Mouse (Mus musculus) embryonic facial prominence, embryonic 14.5 days (tissue): ENCODE data around the gene Gpr62. TPM values are rescaled to one million over a fixed set of nuclear protein-coding genes. Genes with fewer than 3 reads are reported as not detected.

ENCODE experiments used
- ATAC-seq: fragments of 200-750 bp; cut with Nextera tagmentation; 2 replicates; pipeline ENCODE4 v1.8.0; 2017; ENCODE audit warnings: low read depth, moderate number of reproducible peaks, moderate TSS enrichment
- DNase-seq: peaks from one replicate; pipeline ENCODE4 v3.0.0-alpha.2; 2015; ENCODE audit warnings: low spot score
- H3K27ac ChIP-seq: fragments of 300-500 bp; sonication (generic); replicated peaks from 2 replicates; pipeline ENCODE4 v1.5.1; 2014; ENCODE audit warnings: low read depth, mild to moderate bottlenecking, low read length, moderate library complexity
- H3K27me3 ChIP-seq: fragments of 300-500 bp; sonication (generic); replicated peaks from 2 replicates; pipeline ENCODE4 v1.6.1; 2014; ENCODE audit warnings: low read length; ENCODE audit not compliant: control insufficient read depth, insufficient read depth
- H3K36me3 ChIP-seq: fragments of 300-500 bp; sonication (generic); 2 replicates; pipeline ENCODE4 v1.6.1; 2014; ENCODE audit warnings: low read length, mixed read lengths; ENCODE audit not compliant: control insufficient read depth, insufficient read depth
- H3K4me1 ChIP-seq: fragments of 300-500 bp; sonication (generic); 2 replicates; pipeline ENCODE4 v1.6.1; 2014; ENCODE audit warnings: antibody characterized with exemption, low read length; ENCODE audit not compliant: control insufficient read depth, insufficient read depth
- H3K4me2 ChIP-seq: fragments of 300-500 bp; sonication (generic); 2 replicates; pipeline ENCODE4 v1.6.1; 2014; ENCODE audit warnings: low read depth, mild to moderate bottlenecking, low read length, moderate library complexity, mixed read lengths
- H3K4me3 ChIP-seq: fragments of 300-500 bp; sonication (generic); 2 replicates; pipeline ENCODE4 v1.5.1; 2014; ENCODE audit warnings: low read depth, mild to moderate bottlenecking, low read length
- H3K9ac ChIP-seq: fragments of 300-500 bp; sonication (generic); 2 replicates; pipeline ENCODE4 v1.6.1; 2014; ENCODE audit warnings: low read depth, mild to moderate bottlenecking, low read length, moderate library complexity, mixed read lengths
- H3K9me3 ChIP-seq: fragments of 300-500 bp; sonication (generic); 2 replicates; pipeline ENCODE4 v1.6.1; 2016; ENCODE audit warnings: low read length; ENCODE audit not compliant: control insufficient read depth
- WGBS: fragments of 180-500 bp; shearing (Covaris S2); extraction: QIAGEN DNeasy Blood & Tissue Kit; methylation state at CpG from one replicate; pipeline ENCODE4 v1.1.7; 2014; 5-methylcytosine and 5-hydroxymethylcytosine counted together
- polyA plus RNA-seq: library from polyadenylated mRNA; unstranded; fragments of >200 nt; fragmentation: Nextera tagmentation; extraction: Ambion mirVana; gene quantifications from 2 replicates; pipeline ENCODE4 v1.2.1, GENCODE M21; 2014

The Gpr62 gene
- polyA plus RNA-seq, 1 experiment from 2014 or later, result 0.36 TPM

- no peaks in the 10 kb centered on the region for H3K9me3 ChIP-seq
- no peaks in the 10 kb centered on the region for H3K27me3 ChIP-seq
- ATAC-seq, result no peak
- peaks cover 5% of the 10 kb centered on the region; the same call in 1 of the 2 replicates for H3K4me1 ChIP-seq
- no peak overlapping the region for H3K4me2 ChIP-seq
- no peak overlapping the region for H3K9ac ChIP-seq
- no peaks in the 10 kb centered on the region for H3K36me3 ChIP-seq
- DNase-seq, result no peak
- H3K27ac ChIP-seq, result peak overlapping the region; percentile 34; the same call in 1 of the 2 replicates
- H3K4me3 ChIP-seq, result no peak overlapping the region
- WGBS, result 58% methylated on average over 4 of the region's 4 CpGs
These were observed 6.6 kb upstream of the Gpr62 start for GRCm38 (mm10) chr9:106472321-106472720.

DNA sequence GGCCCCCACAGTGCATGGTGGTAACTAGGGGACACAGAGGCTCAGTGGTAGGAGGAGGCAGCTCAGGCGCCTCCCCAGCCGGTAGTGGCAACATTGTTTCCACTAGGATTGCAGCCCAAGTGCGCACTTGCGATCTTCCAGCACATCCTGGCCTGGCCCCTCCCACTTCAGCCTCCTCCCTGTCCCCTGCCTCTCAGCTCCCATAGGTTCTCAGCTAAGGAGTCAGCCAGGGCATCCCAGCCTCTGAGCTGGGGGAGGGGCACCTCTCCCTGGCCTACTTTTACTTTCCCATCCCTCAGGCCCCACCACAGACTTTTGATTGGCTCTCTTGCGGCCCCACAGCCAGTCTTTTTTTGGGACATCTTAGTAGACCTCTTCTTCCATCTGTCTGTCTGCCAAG, 6.2 kb upstream of the Gpr62 start:
- DNase-seq, result peak; percentile 77
- Histone ChIP-seq H3K27ac (no peak overlapping the region), H3K27me3 (no peaks in the 10 kb centered on the region), H3K36me3 (no peaks in the 10 kb centered on the region), H3K9me3 (no peaks in the 10 kb centered on the region), H3K4me2 (peak overlapping the region; percentile 9; the same call in 1 of the 2 replicates), H3K4me3 (no peak overlapping the region), H3K9ac (no peak overlapping the region), H3K4me1 (peaks cover 5% of the 10 kb centered on the region; the same call in 1 of the 2 replicates)
- peak; percentile 16; the same call in 1 of the 2 replicates for ATAC-seq
- 10% methylated on average over 5 of the region's 5 CpGs for WGBS

GRCm38 (mm10) chr9:106470991-106471750, 5.4 kb upstream of the Gpr62 start:
- Histone ChIP-seq H3K4me3 (no peak overlapping the region), H3K4me1 (peaks cover 5% of the 10 kb centered on the region; the same call in 1 of the 2 replicates), H3K36me3 (no peaks in the 10 kb centered on the region), H3K27me3 (no peaks in the 10 kb centered on the region), H3K9me3 (no peaks in the 10 kb centered on the region), H3K9ac (no peak overlapping the region), H3K4me2 (peak overlapping the region; percentile 9; the same call in 1 of the 2 replicates), H3K27ac (no peak overlapping the region)
- no peak for DNase-seq
- ATAC-seq, result no peak
- WGBS, result 63% methylated on average over 14 of the region's 14 CpGs

DNA sequence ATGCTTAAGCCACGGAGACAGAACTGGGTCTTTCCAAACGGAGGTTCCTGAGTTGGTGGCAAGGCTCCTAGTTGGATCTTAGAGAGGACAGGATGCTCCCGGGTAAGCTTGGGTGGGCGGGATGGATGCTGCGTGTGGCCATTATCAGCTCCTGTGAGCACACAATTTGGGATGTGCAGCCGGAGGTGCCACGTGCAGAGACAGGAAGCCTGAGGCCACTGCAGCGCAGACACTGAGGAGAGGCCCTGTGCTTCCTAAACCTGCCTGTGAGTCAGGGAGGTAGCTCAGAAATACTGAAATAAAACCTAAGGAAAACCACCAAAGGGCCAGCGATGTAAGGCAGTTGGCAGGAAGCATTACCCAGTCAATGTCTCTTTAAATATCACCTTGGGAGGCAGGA, 4.0 kb upstream of the Gpr62 start:
- no peaks in the 10 kb centered on the region for H3K27me3 ChIP-seq
- no peaks in the 10 kb centered on the region for H3K9me3 ChIP-seq
- H3K4me1 ChIP-seq, result peaks cover 6% of the 10 kb centered on the region
- ATAC-seq (no peak), DNase-seq (no peak)
- no peak overlapping the region for H3K9ac ChIP-seq
- no peak overlapping the region for H3K4me3 ChIP-seq
- 61% methylated on average over 9 of the region's 9 CpGs for WGBS
- H3K4me2 ChIP-seq, result no peak overlapping the region
- H3K36me3 ChIP-seq, result no peaks in the 10 kb centered on the region
- H3K27ac ChIP-seq, result no peak overlapping the region

DNA sequence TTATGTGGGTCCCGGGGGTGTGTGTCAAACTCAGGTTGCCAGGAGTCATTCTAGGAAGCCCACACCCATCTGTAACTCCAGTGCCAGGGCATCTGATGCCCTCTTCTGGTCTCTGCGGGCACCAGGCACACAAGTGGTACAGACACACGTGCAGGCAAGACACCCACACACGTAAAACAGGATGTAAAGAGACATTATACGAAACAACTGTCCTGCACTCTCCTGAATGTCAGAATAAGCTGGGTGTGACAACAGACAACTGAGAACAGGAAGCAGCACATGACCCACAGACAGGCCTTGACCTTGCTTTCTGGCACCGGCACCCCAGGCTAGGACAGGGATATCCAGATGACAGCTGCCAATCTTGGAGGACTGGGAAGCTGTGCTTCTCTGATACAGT, 3.6 kb upstream of the Gpr62 start:
- Histone ChIP-seq H3K4me1 (peaks cover 9% of the 10 kb centered on the region), H3K9ac (no peak overlapping the region), H3K27me3 (no peaks in the 10 kb centered on the region), H3K4me2 (no peak overlapping the region), H3K9me3 (no peaks in the 10 kb centered on the region), H3K36me3 (no peaks in the 10 kb centered on the region), H3K27ac (no peak overlapping the region), H3K4me3 (no peak overlapping the region)
- ATAC-seq (no peak), DNase-seq (no peak)
- WGBS, result 59% methylated on average over 6 of the region's 6 CpGs

- H3K27ac ChIP-seq, result no peak overlapping the region
- 81% methylated on average over 7 of the region's 7 CpGs for WGBS
- H3K27me3 ChIP-seq, result no peaks in the 10 kb centered on the region
- no peaks in the 10 kb centered on the region for H3K9me3 ChIP-seq
- H3K36me3 ChIP-seq, result peaks cover 15% of the 10 kb centered on the region
- H3K4me2 ChIP-seq, result no peak overlapping the region
- no peak for DNase-seq
- H3K4me1 ChIP-seq, result peaks cover 9% of the 10 kb centered on the region
- no peak overlapping the region for H3K9ac ChIP-seq
- no peak for ATAC-seq
- no peak overlapping the region for H3K4me3 ChIP-seq
These were observed 2.0 kb upstream of the Gpr62 start for GRCm38 (mm10) chr9:106467746-106468145.

DNA sequence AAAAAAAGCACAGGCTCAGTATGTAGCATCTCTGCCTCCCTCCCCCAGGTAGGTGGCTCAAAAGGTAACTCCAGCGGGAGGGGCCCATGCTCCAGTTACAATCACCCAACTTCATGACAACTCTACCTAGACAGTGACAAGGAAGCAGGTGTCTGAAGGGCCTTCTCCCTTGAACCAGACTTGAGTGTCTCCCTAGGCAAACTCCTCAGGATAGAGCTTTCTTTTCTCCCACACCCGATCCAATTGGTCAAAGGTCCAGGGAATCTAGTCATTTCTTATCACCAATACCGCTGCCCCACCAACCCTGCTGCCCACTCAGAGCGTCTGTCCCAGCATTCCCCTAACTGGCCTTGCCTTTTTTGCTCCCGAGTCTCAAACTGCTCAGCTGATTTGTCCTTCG, 983 bp upstream of the Gpr62 start:
- Histone ChIP-seq H3K4me3 (no peak overlapping the region), H3K9ac (no peak overlapping the region), H3K4me2 (no peak overlapping the region), H3K27ac (no peak overlapping the region), H3K4me1 (peaks cover 4% of the 10 kb centered on the region), H3K36me3 (peaks cover 25% of the 10 kb centered on the region), H3K9me3 (no peaks in the 10 kb centered on the region), H3K27me3 (no peaks in the 10 kb centered on the region)
- 89% methylated on average over 6 of the region's 6 CpGs for WGBS
- DNase-seq (no peak), ATAC-seq (no peak)

DNA sequence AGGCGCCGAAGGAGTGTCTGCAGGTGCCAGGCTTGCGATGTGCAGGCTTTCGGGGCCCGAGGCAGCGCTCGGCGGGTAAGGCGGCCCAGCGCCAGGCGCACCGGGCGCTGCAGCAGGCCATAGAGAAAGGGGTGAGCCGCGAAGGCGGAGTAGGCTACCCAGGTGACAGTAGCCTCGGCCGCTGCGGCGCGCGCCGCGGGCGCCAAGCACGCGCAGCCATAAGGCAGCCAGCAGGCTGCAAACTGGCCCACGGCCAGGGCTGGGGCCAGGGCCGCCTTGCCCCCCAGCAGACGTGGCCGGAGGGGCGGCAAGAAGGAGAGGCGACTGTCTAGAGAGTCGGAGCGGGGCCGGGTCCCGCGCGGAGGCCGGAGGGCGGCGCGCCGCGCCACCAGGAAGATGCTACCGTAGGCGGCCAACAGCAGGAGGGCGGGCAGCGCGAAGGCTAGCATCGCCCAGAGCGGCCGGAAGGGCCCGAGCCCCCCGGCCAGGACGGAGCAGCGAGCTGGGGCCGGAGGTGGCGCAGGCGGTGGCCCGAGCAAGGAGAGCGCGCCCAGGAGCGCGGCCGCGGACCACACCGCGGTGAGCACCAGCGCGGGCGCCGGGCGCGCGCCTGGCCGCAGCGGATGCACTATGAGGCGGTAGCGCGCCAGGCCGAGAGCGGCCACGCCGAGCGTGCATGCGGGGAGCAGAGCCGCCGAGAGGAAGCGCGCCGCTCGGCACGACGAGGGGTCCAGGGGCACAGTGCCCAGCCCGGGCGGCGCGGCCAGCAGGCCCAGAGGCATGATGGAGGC, 792 bp downstream of the Gpr62 start:
- ATAC-seq (peak; percentile 75), DNase-seq (peak; percentile 79)
- H3K36me3 ChIP-seq, result peaks cover 42% of the 10 kb centered on the region
- WGBS, result 3% methylated on average over 41 of the region's 99 CpGs
- H3K4me2 ChIP-seq, result peak overlapping the region; percentile 98
- H3K27me3 ChIP-seq, result no peaks in the 10 kb centered on the region
- peaks cover 4% of the 10 kb centered on the region for H3K4me1 ChIP-seq
- H3K27ac ChIP-seq, result no peak overlapping the region; the same call in none of the 2 replicates
- peak overlapping the region; percentile 76 for H3K9ac ChIP-seq
- H3K9me3 ChIP-seq, result no peaks in the 10 kb centered on the region
- H3K4me3 ChIP-seq, result peak overlapping the region; percentile 59
